Mouse (Mus musculus): ENCODE measurements around the gene Etv4.

- no peak for TF ChIP-seq POLR2A (IDR thresholded peaks at IDR 0.05; ENCODE audit: control insufficient read depth, extremely low read depth, insufficient read depth, low read length, poor library complexity)
- peak; percentile 88 for TF ChIP-seq CTCF (IDR thresholded peaks at IDR 0.05; ENCODE audit: borderline replicate concordance, control insufficient read depth, extremely low read depth, insufficient read depth, low read length, poor library complexity)
Observed at GRCm38 (mm10) chr11:101814375-101815102, 29.4 kb upstream of the Etv4 start.

Data from thymus, adult 2 months (tissue).